Mouse (Mus musculus) heart, embryonic 11.5 days (tissue): Measurements from ENCODE around the gene Tmem213. TPM values are rescaled to one million over a fixed set of nuclear protein-coding genes. Genes with fewer than 3 reads are reported as not detected.

Experiments
- ATAC-seq: fragments of 200-750 bp; cut with Nextera tagmentation; replicated peaks from 2 replicates; pipeline ENCODE4 v1.8.0; 2017; ENCODE audit warnings: moderate library complexity; ENCODE audit not compliant: insufficient number of reproducible peaks, low FRiP score, low TSS enrichment
- H3K27ac ChIP-seq: fragments of 300-500 bp; sonication (generic); 2 replicates; pipeline ENCODE4 v1.5.1; 2014; ENCODE audit warnings: mild to moderate bottlenecking, low read depth, low read length
- H3K27me3 ChIP-seq: fragments of 300-500 bp; sonication (generic); 2 replicates; pipeline ENCODE4 v1.6.1; 2014; ENCODE audit warnings: mild to moderate bottlenecking, low read length, mixed read lengths; ENCODE audit not compliant: control insufficient read depth, insufficient read depth
- H3K36me3 ChIP-seq: fragments of 300-500 bp; sonication (generic); 2 replicates; pipeline ENCODE4 v1.6.1; 2014; ENCODE audit warnings: mild to moderate bottlenecking, low read length, moderate library complexity, mixed read lengths; ENCODE audit not compliant: control insufficient read depth, insufficient read depth
- H3K4me1 ChIP-seq: fragments of 300-500 bp; sonication (generic); 2 replicates; pipeline ENCODE4 v1.6.1; 2014; ENCODE audit warnings: low read length; ENCODE audit not compliant: control insufficient read depth, insufficient read depth
- H3K4me2 ChIP-seq: fragments of 300-500 bp; sonication (generic); 2 replicates; pipeline ENCODE4 v1.6.1; 2014; ENCODE audit warnings: mild to moderate bottlenecking, moderate library complexity
- H3K4me3 ChIP-seq: fragments of 300-500 bp; sonication (generic); 2 replicates; pipeline ENCODE4 v1.5.1; 2014; ENCODE audit warnings: low read depth, low read length
- H3K9ac ChIP-seq: fragments of 300-500 bp; sonication (generic); 2 replicates; pipeline ENCODE4 v1.6.1; 2014; ENCODE audit warnings: mild to moderate bottlenecking, low read depth, low read length, moderate library complexity
- H3K9me3 ChIP-seq: fragments of 300-500 bp; sonication (generic); replicated peaks from 2 replicates; pipeline ENCODE4 v1.6.1; 2016; ENCODE audit warnings: low read length; ENCODE audit not compliant: control insufficient read depth
- WGBS: fragments of 180-500 bp; shearing (Covaris S2); extraction: QIAGEN DNeasy Blood & Tissue Kit; methylation state at CpG from one replicate; pipeline ENCODE4 v1.1.7; 2014; ENCODE audit not compliant: insufficient replicate concordance; 5-methylcytosine and 5-hydroxymethylcytosine counted together
- polyA plus RNA-seq: library from polyadenylated mRNA; unstranded; fragments of >200 nt; fragmentation: Nextera tagmentation; extraction: Ambion mirVana; gene quantifications from 2 replicates; pipeline ENCODE4 v1.2.1, GENCODE M21; 2014

Tmem213 gene
- polyA plus RNA-seq, 1 experiment from 2014 or later: not detected

- no peak overlapping the region for H3K9ac ChIP-seq
- H3K4me3 ChIP-seq: no peak overlapping the region
- ATAC-seq: no peak
- no peak overlapping the region for H3K4me2 ChIP-seq
- H3K27me3 ChIP-seq: no peaks in the 10 kb centered on the region
- no peaks in the 10 kb centered on the region for H3K36me3 ChIP-seq
- H3K9me3 ChIP-seq: no peaks in the 10 kb centered on the region
- H3K27ac ChIP-seq: no peak overlapping the region
- WGBS: 27% methylated on average over 6 of the region's 6 CpGs
- H3K4me1 ChIP-seq: no peaks in the 10 kb centered on the region
These were observed 5.3 kb upstream of the Tmem213 start for GRCm38 (mm10) chr6:38103775-38104174.

- Histone ChIP-seq H3K9ac (no peak overlapping the region), H3K4me3 (no peak overlapping the region), H3K9me3 (no peaks in the 10 kb centered on the region), H3K4me2 (no peak overlapping the region), H3K4me1 (no peaks in the 10 kb centered on the region; the same call in 1 of the 2 replicates), H3K27me3 (no peaks in the 10 kb centered on the region), H3K27ac (no peak overlapping the region), H3K36me3 (no peaks in the 10 kb centered on the region)
- 88% methylated on average over 9 of the region's 9 CpGs for WGBS
- ATAC-seq: no peak
These were observed 3.1 kb upstream of the Tmem213 start for GRCm38 (mm10) chr6:38105924-38106323.

DNA sequence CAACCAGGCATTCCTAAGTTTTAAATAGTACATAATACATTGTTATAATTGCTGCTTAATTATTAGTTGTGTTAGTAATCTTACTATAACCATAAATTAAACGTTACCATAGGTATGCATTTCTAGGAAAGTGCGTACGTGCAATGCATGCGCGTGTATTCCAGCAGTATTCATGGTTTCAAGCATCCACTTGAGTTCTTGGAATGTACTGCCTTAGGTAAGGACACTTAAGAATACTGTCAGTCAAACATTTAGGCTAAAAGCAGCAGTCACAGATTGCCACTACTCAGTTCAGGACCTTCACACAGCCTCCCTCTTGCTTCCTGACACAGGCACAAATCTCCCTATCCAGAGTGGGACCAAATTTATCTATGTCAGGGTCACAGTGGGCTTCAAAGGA, 606 bp upstream of the Tmem213 start:
- no peaks in the 10 kb centered on the region for H3K27me3 ChIP-seq

GRCm38 (mm10) chr6:38109871-38110270, 816 bp downstream of the Tmem213 start:
- Histone ChIP-seq H3K9me3 (no peaks in the 10 kb centered on the region), H3K27me3 (no peaks in the 10 kb centered on the region), H3K36me3 (no peaks in the 10 kb centered on the region), H3K4me1 (no peaks in the 10 kb centered on the region; the same call in 1 of the 2 replicates), H3K27ac (no peak overlapping the region), H3K4me3 (no peak overlapping the region), H3K4me2 (peak overlapping the region; percentile 43; the same call in 1 of the 2 replicates), H3K9ac (0 out of 2 replicates have a peak overlapping the region, but pooled peaks have one; percentile 4)
- WGBS: 14% methylated on average over 9 of the region's 9 CpGs
- ATAC-seq: no peak

More for the DNA sequence above, 606 bp upstream of the Tmem213 start:
- no peaks in the 10 kb centered on the region; the same call in 1 of the 2 replicates for H3K4me1 ChIP-seq
- no peak overlapping the region for H3K27ac ChIP-seq
- H3K36me3 ChIP-seq: no peaks in the 10 kb centered on the region
- H3K4me3 ChIP-seq: no peak overlapping the region
- no peak for ATAC-seq
- 79% methylated on average over 5 of the region's 5 CpGs for WGBS
- no peak overlapping the region for H3K9ac ChIP-seq
- H3K9me3 ChIP-seq: no peaks in the 10 kb centered on the region
- no peak overlapping the region for H3K4me2 ChIP-seq

GRCm38 (mm10) chr6:38110859-38111258, 1.8 kb downstream of the Tmem213 start:
- WGBS: 75% methylated on average over 9 of the region's 9 CpGs
- Histone ChIP-seq H3K4me3 (no peak overlapping the region), H3K36me3 (no peaks in the 10 kb centered on the region), H3K27me3 (no peaks in the 10 kb centered on the region), H3K9ac (no peak overlapping the region), H3K9me3 (no peaks in the 10 kb centered on the region), H3K27ac (no peak overlapping the region), H3K4me1 (no peaks in the 10 kb centered on the region; the same call in 1 of the 2 replicates), H3K4me2 (no peak overlapping the region)
- no peak for ATAC-seq

- Histone ChIP-seq H3K9ac (no peak overlapping the region), H3K9me3 (no peaks in the 10 kb centered on the region), H3K4me3 (no peak overlapping the region), H3K4me1 (no peaks in the 10 kb centered on the region), H3K27me3 (no peaks in the 10 kb centered on the region), H3K36me3 (no peaks in the 10 kb centered on the region), H3K4me2 (no peak overlapping the region), H3K27ac (no peak overlapping the region)
- WGBS: 52% methylated on average over 4 of the region's 4 CpGs
- no peak for ATAC-seq
These were observed 7.2 kb downstream of the Tmem213 start for GRCm38 (mm10) chr6:38116107-38116770.

GRCm38 (mm10) chr6:38118341-38118740, 9.3 kb downstream of the Tmem213 start:
- 87% methylated on average over 6 of the region's 6 CpGs for WGBS
- no peak overlapping the region for H3K4me3 ChIP-seq
- H3K36me3 ChIP-seq: no peaks in the 10 kb centered on the region
- no peak overlapping the region for H3K9ac ChIP-seq
- no peak overlapping the region for H3K4me2 ChIP-seq
- H3K27ac ChIP-seq: no peak overlapping the region
- H3K9me3 ChIP-seq: no peaks in the 10 kb centered on the region
- no peaks in the 10 kb centered on the region for H3K27me3 ChIP-seq
- H3K4me1 ChIP-seq: peaks cover 7% of the 10 kb centered on the region; the same call in 1 of the 2 replicates
- ATAC-seq: no peak

DNA sequence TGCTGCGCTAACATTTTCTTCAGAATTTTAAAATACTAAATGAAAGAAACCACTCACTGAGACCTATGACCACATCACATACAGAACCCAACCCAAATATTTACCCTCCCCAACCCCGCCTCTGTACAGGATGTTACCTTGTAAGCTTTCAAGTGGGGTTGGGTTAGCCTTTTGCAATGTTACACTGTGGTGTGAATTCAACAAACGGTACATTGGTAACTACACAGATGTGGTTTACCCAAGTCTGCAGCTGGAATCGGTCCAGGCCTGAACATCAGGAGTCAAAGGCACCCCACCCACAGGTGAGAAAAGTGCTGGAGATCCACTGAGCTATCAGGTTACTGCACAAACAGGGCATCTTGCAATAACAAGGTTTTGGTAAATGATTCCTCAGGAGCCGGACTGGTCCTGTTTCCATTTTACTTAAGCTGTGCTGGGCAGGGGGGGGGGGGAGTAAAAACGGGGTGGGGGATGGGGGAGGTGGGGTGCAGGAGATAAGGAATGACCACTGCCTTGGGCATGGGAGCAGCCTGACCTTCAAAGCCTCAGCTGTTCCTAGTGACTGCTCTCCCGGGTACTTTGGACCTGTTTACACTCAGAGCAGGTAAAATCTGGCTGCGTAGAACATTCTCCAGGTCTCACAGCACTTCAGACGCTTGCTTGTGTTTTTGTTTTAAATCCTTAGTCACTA, 11.8 kb downstream of the Tmem213 start:
- H3K4me2 ChIP-seq: no peak overlapping the region
- 67% methylated on average over 8 of the region's 9 CpGs for WGBS
- no peak for ATAC-seq
- no peak overlapping the region for H3K9ac ChIP-seq
- no peak overlapping the region for H3K27ac ChIP-seq
- no peaks in the 10 kb centered on the region for H3K27me3 ChIP-seq
- no peak overlapping the region for H3K4me3 ChIP-seq
- no peaks in the 10 kb centered on the region; the same call in 1 of the 2 replicates for H3K36me3 ChIP-seq
- no peaks in the 10 kb centered on the region for H3K9me3 ChIP-seq
- peaks cover 9% of the 10 kb centered on the region; the same call in 1 of the 2 replicates for H3K4me1 ChIP-seq
